Mouse (Mus musculus): ENCODE data around the gene Mypn. TPM values are rescaled to one million over a fixed set of nuclear protein-coding genes. Genes with fewer than 3 reads are reported as not detected.

Mypn gene
- total RNA-seq, 2 experiments from 2014 or later: 3.0 to 4.3 TPM

- no peak for DNase-seq (ENCODE audit: low spot score in 2 of 2)
Measured at GRCm38 (mm10) chr10:63203002-63203401, 750 bp downstream of the Mypn start.

- DNase-seq (ENCODE audit: low spot score in 2 of 2): no peak
Measured at GRCm38 (mm10) chr10:63201534-63201933, 2.2 kb downstream of the Mypn start.

- DNase-seq (ENCODE audit: low spot score in 2 of 2): no peak
Measured at GRCm38 (mm10) chr10:63199008-63199407, 4.7 kb downstream of the Mypn start.

DNA sequence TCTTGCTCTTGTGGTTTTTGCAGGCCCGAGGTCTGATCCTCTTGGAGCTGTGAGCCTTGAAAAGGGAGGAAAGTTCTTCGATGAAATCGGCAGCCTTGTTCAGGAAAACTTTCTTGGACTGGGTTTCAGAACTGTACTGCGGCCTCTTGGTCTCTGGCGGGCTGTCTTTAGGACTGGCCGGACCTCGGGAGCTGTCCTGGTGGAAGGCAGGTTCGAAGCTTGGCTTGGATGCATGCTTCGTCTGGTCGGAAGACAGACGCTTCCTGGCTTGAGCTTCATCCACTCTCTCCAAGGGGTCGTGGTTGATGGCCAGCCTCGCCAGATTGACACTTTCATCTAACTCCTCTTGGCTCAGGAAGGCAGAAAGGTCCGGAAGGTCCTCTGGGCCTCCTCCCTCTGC, 11.0 kb downstream of the Mypn start:
- no peak for DNase-seq (ENCODE audit: low spot score in 2 of 2)

DNA sequence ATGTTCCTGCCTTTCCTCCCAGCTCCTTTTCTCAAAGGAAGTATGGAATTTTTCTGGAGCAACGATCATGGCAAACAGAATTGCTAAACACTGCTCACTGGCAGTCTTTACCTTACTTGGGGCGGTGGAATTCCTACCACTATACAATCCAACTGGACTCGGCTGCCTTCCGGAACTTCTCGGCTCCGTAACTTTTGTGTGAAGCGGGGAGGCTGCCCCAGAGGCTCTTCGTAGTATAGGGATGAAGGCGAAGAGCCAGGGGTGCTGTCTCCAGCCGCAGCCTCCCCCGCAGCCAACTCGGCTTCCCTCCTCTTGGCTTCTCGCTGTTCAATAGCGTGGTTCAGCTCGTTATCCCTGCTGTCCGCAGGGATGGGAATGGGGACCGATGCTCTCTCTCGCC, 11.5 kb downstream of the Mypn start:
- no peak for DNase-seq (ENCODE audit: low spot score in 2 of 2)

GRCm38 (mm10) chr10:63184451-63184850, 19.3 kb downstream of the Mypn start:
- no peak for DNase-seq (ENCODE audit: low spot score in 2 of 2)

GRCm38 (mm10) chr10:63182177-63182768, 21.5 kb downstream of the Mypn start:
- DNase-seq (ENCODE audit: low spot score in 2 of 2): no peak

DNA sequence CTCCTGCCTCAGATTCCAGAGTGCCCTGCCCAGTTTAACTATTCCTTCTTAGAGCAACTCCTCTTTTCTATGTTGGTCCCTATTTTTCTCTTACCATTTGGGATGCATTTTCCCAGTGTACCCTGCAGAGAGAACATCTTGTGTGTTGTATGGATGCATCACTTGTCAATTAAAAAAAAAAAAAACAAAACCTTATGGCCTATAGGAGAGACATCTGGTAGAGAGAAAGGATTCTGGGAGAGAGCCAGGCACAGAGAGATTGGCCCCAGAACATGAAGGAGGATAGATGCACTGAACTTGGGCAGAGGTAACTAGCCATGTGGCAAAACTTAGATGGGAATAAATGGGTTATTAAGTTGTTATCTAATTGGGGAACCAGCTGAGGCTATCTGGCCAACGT, 22.6 kb downstream of the Mypn start:
- DNase-seq (ENCODE audit: low spot score in 2 of 2): no peak

GRCm38 (mm10) chr10:63179524-63179923, 24.2 kb downstream of the Mypn start:
- no peak for DNase-seq (ENCODE audit: low spot score in 2 of 2)

DNA sequence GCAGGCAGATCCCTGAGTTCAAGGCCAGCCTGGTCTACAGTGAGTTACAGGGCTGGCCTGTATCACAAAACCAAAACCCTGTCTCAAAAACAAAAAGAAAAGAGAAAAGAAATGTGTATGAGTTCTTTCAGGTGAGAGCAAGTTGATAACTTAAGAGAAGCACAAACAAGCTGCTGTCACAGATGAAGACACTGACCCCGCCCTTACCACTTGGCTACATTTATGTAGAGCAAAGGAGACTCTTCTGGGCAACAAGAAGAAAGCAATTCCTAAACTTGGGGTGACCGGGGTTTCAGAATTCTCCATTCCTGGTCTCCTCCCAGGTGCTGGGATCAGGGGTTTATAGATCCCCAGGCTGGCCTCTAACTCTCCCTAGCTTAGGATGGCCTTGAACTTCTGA, 25.4 kb downstream of the Mypn start:
- DNase-seq (ENCODE audit: low spot score in 2 of 2): no peak

DNA sequence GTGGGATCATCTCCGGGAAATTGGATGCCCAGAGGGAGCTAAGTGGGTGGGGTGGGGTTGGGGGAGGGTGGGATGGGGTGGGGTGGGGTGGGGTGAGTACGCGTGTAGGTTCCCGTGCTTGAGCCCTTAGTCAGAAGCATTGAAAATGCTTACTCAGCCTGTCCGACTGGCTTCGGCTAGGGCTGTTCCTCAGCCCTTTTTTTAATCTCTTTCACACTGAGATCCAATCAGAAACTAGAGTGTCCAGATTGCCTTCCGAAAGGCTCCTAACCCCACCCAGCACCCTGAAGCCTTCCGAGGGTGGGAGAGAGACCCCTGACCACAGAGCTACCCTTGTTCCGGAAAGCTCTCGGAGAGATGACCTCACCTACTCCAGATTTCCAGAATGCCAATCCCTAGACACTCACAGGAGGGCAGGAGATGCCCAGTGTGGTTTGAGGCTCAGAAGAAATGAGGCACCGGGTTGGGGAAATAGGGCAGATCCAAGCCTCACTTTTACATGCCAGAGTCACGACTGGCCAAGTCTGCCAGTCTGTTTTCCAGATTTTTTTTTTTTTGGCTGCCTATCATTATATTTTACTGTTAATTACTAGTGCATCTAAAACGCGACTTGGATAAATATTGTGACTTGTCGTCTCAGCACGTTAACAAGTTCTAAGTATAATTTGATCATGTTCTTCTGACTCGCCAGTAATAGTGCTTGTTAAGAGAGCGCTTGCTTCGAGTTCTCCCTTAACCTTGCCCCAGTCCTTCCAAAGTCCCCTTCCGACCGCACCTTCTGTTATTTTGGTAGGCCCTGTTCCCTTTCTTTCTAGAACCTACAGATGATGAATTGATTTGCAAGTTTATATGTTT, 26.2 kb downstream of the Mypn start:
- no peak for DNase-seq (ENCODE audit: low spot score in 2 of 2)

- DNase-seq (ENCODE audit: low spot score in 2 of 2): no peak
Measured at GRCm38 (mm10) chr10:63176471-63176931, 27.3 kb downstream of the Mypn start.

DNA sequence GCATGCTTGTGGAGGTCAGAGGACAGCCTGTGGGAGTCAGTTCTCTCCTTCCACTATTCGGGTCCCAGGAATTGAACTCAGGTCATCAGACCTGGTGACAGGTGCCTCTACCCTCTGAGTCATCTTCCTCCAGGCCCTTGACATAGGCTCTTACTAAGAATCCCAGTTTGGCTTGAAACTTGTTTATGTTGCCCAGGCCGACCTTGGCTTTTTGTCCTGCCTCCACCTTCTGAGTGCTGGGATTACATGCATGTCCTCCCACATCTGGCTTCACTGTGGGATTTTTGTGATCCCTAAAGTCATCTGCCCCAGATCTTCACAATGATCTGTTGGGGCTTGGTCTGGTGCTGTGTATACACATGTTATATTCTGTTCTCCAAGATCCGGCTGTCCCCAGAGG, 31.7 kb downstream of the Mypn start:
- no peak for DNase-seq (ENCODE audit: low spot score in 2 of 2)

DNA sequence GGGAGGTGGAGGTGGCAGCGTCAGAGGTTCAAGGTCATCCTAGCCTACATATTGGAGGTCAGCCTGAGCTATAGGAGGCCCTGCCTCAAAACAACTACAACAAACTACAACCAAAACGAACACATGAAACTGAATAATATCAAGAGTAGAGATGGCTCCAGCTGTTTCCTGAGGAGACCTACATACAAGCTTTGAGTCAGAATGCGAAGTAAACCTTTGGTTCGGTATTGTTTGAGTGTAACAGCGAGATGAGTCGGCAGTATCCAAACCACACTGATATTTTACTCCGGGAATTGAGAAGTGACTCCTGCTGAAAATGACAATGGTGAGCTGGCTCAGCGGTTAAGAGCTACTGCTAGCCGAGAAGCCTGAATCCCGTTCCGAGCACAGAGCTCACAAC, 34.2 kb downstream of the Mypn start:
- no peak for DNase-seq (ENCODE audit: low spot score in 2 of 2)

DNA sequence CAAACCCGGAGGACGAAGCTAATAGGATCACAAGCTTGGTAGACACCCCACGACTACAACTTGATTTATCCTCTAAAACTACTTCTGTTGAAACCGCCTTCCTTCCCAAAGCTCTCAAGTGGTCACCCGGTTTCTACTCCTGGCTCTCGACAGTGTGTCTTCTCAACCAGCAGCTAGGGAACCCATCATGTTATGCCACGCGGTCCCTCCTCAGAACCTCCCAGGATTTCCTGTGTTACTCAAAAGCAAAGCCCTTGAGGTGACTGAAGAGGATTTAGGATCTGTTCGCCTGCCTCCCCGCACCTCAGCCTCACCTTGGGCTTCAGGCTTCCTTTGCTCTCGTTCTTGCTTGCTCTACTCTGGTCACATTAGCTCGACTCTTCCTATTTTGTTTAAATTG, 35.6 kb downstream of the Mypn start:
- DNase-seq (ENCODE audit: low spot score in 2 of 2): no peak

DNA sequence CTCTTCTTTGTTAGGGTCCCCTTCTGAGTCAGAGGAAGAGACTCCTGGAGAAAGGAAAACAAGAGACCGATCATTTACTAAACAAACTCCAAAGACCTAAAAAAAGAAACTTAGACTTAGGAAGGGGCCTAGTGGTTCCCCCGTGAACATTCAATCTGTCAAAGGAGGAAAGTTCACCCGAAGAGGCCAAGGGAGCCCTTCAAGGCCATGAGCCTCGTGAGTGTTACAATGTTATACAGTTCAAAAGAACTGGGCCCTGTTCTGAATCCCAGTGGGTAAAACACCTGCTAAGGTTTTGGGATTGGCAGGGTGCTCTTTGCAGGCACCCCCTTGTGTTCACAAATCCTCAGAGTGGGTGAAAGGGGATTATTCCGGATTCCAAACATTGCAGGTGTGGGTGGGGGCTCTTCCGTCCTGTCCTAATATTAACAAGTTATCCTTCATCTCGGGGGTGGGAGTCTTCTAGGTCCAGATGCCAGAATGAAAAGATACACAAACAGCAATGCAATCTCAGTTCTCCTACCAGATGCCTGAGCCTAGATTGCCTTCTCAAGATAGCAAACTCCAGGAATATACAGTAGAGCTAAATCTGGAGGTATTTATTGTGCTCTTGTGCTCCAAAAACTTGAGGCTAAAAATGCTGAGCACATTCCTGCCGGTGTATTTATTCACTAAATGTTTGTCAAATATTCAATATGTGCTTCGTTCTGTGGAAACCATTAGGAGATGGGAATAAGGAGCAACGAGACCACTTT, 36.3 kb downstream of the Mypn start:
- DNase-seq (ENCODE audit: low spot score in 2 of 2): no peak

DNA sequence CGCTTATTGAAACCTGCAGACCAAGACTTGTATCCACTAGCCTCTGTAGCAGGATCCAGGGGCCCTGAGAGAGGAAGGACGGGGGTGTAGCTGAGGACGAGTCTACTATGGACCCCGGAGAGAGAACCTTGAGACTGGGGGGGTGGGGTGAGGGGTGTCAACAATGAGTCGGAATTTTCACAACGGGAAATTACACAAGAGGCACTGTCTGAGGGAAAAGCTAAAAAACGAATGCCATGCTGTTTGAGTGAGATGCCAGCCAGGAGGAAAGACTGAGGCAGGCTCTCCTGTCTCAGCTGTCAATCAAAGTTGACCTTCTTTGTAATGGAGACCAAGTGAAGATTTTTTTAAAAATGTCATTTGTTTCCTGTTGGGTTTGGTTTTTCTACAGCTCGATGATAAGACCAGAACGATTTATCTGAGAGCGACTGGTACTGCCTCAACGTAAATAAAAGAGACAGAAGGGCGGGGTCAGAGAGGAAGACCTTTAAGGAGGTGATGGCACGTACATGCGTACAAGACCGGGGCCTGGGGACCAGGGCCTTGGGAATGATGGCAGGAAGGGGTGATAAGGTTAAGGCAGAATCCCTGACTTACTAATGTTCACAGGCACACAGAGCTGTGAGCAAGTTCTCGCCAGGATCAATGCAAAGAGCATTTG, 37.9 kb downstream of the Mypn start:
- DNase-seq (ENCODE audit: low spot score in 2 of 2): no peak

DNA sequence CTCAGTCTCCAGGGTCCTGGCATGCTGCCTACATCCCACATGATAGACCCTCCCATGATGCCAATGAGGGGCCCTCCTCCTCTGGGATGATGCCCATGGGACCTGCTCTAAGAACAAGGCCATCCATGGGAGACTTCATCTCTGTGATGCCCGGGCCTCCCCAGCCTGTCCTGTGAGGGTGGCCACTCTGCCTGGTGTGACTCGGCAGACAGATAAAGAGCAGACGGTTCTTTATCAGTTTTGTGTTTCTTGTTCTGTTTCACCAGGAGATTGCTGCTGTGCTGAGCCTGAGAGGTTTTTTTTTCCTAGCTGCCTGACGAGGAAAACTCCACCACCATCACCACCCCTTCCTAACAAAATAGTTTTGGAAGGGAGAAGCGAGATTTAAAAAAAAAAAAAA, 42.5 kb downstream of the Mypn start:
- DNase-seq (ENCODE audit: low spot score in 2 of 2): no peak

GRCm38 (mm10) chr10:63160671-63161070, 43.1 kb downstream of the Mypn start:
- DNase-seq (ENCODE audit: low spot score in 2 of 2): no peak

DNA sequence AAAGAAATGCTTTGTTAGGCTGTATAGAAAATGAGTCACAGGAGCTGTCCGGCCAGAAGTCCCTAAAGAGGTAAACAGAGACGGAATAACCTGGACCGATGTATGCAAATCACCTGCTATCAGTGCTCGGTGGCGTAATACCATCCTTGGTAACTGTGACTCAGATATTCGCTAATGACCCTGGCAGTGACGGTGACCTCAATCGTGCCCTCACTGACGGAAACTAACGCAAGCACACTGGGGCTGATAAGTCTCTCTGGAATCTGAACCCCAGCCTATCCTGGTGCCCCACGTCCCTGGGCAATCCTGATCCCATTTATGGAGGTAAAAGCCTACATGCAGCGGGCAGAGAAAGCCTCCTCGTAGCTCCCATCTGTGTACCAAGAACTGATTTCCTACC, 45.6 kb downstream of the Mypn start:
- no peak for DNase-seq (ENCODE audit: low spot score in 2 of 2)

DNA sequence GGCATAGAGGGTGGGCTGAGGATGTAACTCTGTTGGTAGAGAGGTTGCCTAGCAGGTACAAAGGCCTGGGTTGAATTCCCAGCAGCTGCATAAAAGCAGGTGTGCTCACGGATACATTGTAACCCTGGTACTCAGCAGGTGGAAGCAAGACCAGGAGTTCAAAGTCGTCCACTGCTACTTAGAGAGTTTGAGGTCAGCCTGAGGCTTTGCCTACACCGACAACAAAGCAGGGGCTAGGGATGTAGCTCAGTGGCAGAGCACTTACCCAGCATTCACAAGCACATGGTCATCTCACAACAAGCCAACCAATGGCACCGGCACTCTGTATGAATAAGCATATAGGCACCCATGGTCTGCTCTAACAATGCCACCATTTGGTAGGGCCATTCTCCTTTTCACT, 46.3 kb downstream of the Mypn start:
- no peak for DNase-seq (ENCODE audit: low spot score in 2 of 2)

DNA sequence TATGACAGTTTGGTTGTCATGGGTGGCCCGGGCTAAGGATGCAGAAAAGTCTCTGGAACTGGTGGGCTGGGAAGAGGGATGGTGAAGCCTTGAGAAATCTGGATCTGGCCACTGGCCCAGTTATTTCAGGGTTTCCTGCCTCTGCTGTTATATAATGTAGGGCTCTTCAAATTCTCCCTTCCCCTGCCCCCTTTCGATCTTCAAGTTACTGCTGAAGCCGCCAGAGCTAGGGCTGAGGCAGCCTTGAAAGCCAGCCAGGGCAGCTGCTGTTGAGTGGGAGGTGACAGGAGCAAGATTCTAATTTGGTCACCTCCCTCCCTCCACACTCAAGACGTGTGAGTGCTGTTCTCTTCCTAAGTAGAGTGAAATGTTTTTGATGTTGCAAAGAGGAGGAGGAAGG, 46.8 kb downstream of the Mypn start:
- peak; percentile 91 to 94 for DNase-seq (ENCODE audit: low spot score in 2 of 2)
